Mouse (Mus musculus) MEL (cell line): ENCODE results near the gene Sfr1.

ENCODE experiments used
- CTCF ChIP-seq, 3 experiments: IDR thresholded peaks in 2 of 3; conservative IDR thresholded peaks in 1 of 3; 2 replicates each; pipeline ENCODE4 v1.5.1; 2011 to 2012; ENCODE audit warnings: low read length in 3 of 3, low read depth in 2 of 3, mild to moderate bottlenecking in 2 of 3, improper control_type of control experiment in 1 of 3, inconsistent platforms in 1 of 3, mixed read lengths in 1 of 3, moderate library complexity in 1 of 3; ENCODE audit not compliant: control insufficient read depth in 1 of 3, insufficient read depth in 1 of 3, poor library complexity in 1 of 3, severe bottlenecking in 1 of 3
- E2F4 ChIP-seq: IDR thresholded peaks from 2 replicates; pipeline ENCODE4 v1.6.1; 2011; ENCODE audit warnings: low read depth, low read length, improper control_type of control experiment, borderline replicate concordance
- MEF2A ChIP-seq: IDR thresholded peaks from 2 replicates; pipeline ENCODE4 v1.6.1; 2014; ENCODE audit warnings: low read depth, mild to moderate bottlenecking, inconsistent platforms, low read length, improper control_type of control experiment; ENCODE audit not compliant: poor library complexity, insufficient replicate concordance, severe bottlenecking; ENCODE audit errors: extremely low read depth
- NELFE ChIP-seq: IDR thresholded peaks from 2 replicates; pipeline ENCODE4 v1.6.1; 2011; ENCODE audit warnings: low read depth, low read length, improper control_type of control experiment
- POLR2A ChIP-seq, 2 experiments: IDR thresholded peaks; 2 replicates each; pipeline ENCODE4 v1.6.1; 2011 to 2012; ENCODE audit warnings: low read length in 2 of 2, mild to moderate bottlenecking in 2 of 2, control low read depth in 1 of 2, improper control_type of control experiment in 1 of 2, low read depth in 1 of 2, moderate library complexity in 1 of 2; ENCODE audit not compliant: control insufficient read depth in 1 of 2, insufficient read depth in 1 of 2, poor library complexity in 1 of 2

DNA sequence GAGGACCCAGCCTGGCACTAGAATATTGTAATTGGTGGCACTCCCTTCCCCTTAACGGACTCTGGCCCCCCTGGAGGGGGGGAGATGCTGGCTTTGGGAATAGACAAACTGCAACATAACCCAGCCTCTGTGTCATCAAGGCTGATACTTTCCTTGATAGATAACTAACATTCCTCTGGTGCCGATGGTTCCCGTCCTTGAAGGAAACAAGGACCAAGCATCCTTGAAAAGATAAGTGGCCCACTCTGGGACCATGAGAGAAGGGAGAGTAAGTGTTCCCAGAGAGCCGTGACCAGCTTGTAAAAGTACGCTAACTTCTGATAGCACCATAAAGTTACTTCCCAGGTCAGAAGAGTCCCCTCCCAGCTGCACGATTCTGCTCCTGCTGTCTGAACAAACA, 9.0 kb upstream of the Sfr1 start:
- TF ChIP-seq MEF2A: no peak
- no peak for TF ChIP-seq POLR2A (IDR thresholded peaks at IDR 0.05; ENCODE audit: control insufficient read depth in 1 of 2, insufficient read depth in 1 of 2, low read depth in 1 of 2, low read length in 2 of 2, poor library complexity in 1 of 2)
- TF ChIP-seq CTCF (IDR thresholded peaks at IDR 0.05 in 2 of 3, conservative IDR thresholded peaks at IDR 0.05 in 1 of 3; ENCODE audit: control insufficient read depth in 1 of 3, insufficient read depth in 1 of 3, low read depth in 2 of 3, low read length in 3 of 3, poor library complexity in 1 of 3, severe bottlenecking in 1 of 3): no peak
- TF ChIP-seq NELFE: no peak
- no peak for TF ChIP-seq E2F4
